Mouse (Mus musculus) CD4-positive, CD25-positive, alpha-beta regulatory T cell, adult 9 weeks (primary cell): ENCODE results near the gene Cst12. TPM values are rescaled to one million over a fixed set of nuclear protein-coding genes. Genes with fewer than 3 reads are reported as not detected.

Experiments used
- polyA plus RNA-seq: library from polyadenylated mRNA; unstranded; fragments of 100-300 nt; shearing (Covaris generic); gene quantifications from one replicate; pipeline ENCODE4 v1.2.1, GENCODE M21; 2017

Cst12 gene
- not detected for polyA plus RNA-seq

DNA sequence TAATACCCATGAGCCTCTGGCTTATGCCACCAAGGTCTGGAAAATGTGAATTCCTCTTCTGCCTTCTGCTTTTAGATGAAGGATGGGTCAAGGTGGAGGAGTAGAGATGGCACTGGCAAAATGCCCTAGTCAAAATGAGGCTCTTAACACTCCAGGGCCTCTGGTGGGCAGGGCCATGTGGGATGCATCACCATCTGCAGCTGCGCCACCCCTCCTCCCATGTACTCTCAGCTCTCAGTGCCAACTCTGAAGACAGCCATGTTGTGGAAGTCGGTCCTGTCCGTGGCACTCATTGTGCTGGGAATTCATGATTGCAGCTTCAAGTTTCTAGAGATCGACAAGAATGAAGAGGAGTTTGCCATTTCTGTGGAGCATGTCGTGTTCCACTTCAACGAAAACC, at the start of gene Cst12:
Gene Cst12, plus strand, starts transcription at position 220 of the 400 bp plus-strand sequence.

DNA sequence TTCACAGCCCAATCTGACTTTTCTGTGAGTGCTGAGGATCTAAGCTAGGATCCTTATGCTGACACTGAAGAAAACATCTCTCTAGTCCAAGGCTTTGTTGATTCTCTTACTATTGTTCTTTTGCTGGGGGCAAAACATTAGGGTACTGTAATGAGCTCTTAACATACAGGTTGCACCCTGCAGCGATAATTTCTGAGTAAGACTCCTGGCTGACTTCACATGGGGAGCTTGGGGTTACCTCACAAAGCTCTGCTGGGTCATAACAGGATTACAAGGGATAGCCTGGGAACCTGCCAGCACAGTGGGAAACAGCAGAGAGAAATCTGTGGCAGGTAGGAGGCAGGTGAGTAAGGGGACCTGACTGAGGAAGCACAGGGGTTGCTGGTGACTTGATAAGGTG, 39.1 kb upstream of the Cst12 start, which contains the start of gene Cstl1:
Gene Cstl1, plus strand, starts transcription at position 301 of the 400 bp plus-strand sequence.

DNA sequence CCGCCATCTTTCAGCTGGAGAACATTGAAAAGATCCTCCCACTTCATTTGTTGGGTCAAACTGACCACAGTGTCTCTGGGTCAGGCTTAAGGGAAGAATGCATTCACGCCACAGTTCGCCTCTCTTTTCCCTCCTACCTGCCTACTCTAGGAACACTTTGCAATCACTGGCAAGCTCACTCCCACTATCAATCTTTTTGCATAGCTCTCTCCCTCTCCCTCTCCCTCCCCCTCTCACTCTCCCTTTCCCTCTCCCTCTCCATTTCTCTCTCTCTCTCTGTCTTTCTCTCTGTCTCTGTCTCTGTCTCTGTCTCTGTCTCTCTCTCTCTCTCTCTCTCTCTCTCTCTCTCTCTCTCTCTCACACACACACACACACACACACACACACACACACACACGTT, 17.8 kb upstream of the Cst12 start, which contains the start of gene Cst11:
Gene Cst11, minus strand, starts transcription at position 101 of the 400 bp plus-strand sequence.

DNA sequence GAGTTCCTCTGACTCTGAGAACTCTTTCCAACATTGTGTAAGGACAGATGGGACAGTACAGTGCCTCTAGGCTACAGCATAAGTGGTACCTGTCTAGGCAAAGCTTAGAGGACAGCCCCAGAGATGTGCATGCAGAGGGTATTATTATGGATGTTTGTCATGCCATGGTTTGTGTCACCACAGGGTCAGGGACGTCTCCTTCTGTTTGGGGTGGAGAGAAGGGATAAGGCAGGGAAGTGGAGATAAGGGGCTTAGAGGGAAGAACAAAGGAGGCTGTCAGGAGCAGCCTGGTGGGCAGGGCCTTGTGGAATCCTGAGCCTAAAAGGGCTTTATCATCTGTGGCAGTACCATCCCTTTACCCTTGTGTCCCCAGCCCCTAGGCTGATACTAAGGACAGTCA, 7.5 kb upstream of the Cst12 start, which contains the start of gene 8030411F24Rik:
Gene 8030411F24Rik, plus strand, starts transcription at position 301 of the 400 bp plus-strand sequence.

DNA sequence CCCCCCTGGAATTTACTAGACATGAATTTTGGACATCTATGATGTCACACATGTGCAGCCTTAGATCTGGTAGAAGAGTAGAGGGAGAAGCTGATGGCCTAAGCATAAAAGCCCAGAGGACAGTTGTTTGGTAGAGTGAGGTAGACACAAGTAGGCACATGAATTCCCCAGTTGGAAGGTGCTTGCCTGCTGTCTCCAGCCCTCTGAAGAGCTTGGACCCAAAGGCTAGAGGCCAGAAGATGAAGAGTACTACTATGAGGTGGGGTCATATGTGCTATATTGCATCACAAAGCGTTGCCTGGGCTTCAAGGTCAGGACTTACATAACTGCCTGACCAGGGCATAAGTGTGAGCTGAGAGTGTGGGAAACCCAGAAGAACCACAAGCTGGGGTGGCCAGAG, 9.3 kb downstream of the Cst12 start, which contains the start of gene Cst8:
Gene Cst8, plus strand, starts transcription at position 301 of the 400 bp plus-strand sequence.

DNA sequence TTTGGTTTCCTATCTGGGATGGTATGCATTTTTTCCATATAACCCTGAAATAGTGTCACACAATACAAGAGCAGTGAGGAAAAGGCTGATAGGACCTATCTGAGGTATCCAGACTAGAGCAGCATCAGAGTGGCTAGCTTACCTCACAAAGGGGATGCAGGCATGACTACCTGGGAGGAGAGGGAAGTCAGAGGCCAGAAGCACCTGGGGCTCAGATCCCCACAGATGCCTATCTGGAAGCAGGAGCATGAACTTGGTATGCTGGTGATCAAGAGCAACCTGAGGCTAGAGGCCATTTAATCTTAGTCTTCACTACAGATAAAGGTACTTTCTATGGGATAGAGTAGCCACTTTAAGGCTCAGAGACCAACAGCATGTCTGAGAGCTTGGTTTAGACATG, 30.7 kb downstream of the Cst12 start, which contains the start of gene Cst13:
Gene Cst13, plus strand, starts transcription at position 173 of the 400 bp plus-strand sequence.

DNA sequence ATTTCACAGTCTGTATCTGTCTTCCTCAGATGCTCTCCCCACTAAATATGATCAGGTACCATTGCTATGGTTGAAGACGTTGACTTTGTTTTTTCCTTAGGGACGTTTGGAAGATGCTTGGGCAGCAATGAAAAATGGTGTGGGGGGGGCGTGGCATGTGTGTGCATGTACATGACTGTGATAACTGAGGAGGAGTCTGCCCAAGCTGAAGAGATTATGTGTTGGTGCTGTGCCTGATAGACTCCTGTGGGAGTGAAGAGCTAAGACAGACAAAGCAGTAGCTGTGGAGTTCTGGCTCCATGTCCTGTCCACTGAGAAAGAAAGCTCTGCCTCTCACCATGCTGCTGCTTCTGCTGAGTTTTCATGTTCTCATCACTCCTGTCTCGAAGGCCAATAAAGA, 45.8 kb downstream of the Cst12 start, which contains the start of gene Cst9:
Gene Cst9, plus strand, starts transcription at position 236 of the 400 bp plus-strand sequence.

Other genes with a start within 250 kb of the Cst12 start
- 76.0 TPM for gene Nxt1, start 116.8 kb upstream of the Cst12 start, polyA plus RNA-seq
- gene Gzf1, start 108.3 kb upstream of the Cst12 start, polyA plus RNA-seq: 19.7 TPM
- gene Napb, start 56.9 kb upstream of the Cst12 start, polyA plus RNA-seq: 2.0 TPM
- gene Cstl1, start 39.0 kb upstream of the Cst12 start, polyA plus RNA-seq: not detected
- gene Cst11, start 17.9 kb upstream of the Cst12 start, polyA plus RNA-seq: not detected
- gene 8030411F24Rik, start 7.4 kb upstream of the Cst12 start, polyA plus RNA-seq: not detected
- not detected for gene Cst8, start 9.4 kb downstream of the Cst12 start, polyA plus RNA-seq
- not detected for gene Cst13, start 30.7 kb downstream of the Cst12 start, polyA plus RNA-seq
- not detected for gene Cst9, start 45.8 kb downstream of the Cst12 start, polyA plus RNA-seq
- not detected for gene 9230104L09Rik, start 75.7 kb downstream of the Cst12 start, polyA plus RNA-seq
- gene Cst3, start 86.3 kb downstream of the Cst12 start, polyA plus RNA-seq: 169 TPM
- not detected for gene Gm1330, start 213.9 kb downstream of the Cst12 start, polyA plus RNA-seq
- not detected for gene Gm10750, start 227.9 kb downstream of the Cst12 start, polyA plus RNA-seq